Mouse (Mus musculus) neutrophil, adult 5-6 weeks (primary cell): ENCODE data around the gene Olfr1276. TPM values are rescaled to one million over a fixed set of nuclear protein-coding genes. Genes with fewer than 3 reads are reported as not detected.

Source experiments
- ATAC-seq: fragments of 151-379, 151-347 bp; 2 replicates; pipeline ENCODE4 v1.8.0; 2017; ENCODE audit warnings: mild to moderate bottlenecking, moderate TSS enrichment; ENCODE audit not compliant: insufficient number of reproducible peaks, poor library complexity, low FRiP score, severe bottlenecking; ENCODE audit errors: extremely low read depth
- total RNA-seq: library from RNA; stranded (forward); fragments of 200-1000 nt; gene quantifications from 2 replicates; pipeline ENCODE4 v1.2.3, GENCODE M21; 2017

Olfr1276 gene
- not detected in 2 replicates for total RNA-seq

DNA sequence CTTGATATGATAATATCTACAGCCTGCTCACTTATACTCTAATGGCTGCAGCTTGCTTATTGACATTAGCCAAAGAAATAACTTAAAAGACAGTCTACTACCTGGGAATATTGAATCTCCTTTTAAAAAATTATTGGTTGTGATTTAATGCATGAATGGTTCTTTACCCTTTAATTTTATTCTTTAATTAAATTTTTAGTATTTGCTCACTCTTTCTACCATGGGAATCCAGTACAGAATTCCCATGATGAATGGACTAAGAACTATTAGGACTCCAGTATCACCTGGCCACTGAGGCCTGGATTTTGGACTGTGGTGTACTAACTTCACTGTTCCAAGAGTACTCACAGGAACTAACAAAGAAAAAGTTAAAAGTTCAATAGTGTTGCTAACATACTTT is at the start of gene Olfr1276:
TSS of gene Olfr1276 (plus strand) at position 301 of the 400 bp plus-strand sequence.
- no peak for ATAC-seq

DNA sequence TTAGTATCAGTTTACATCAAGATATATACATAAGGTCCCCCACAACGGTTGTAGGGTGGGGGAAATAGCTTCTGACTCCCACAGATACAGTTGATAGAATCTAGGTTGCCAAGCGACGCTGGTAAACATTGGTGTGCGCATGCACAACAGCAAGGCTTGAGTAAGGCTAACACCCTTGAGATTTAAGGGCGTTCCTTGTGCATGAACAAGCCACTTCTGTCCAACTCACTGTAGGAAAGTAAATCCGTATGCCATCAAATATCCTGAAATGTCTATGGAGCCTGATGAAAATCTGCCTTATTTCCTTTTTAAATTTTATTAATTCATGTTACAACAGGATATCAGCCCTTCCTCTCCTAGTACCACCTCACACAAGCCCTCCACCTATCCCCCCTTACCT is 24.8 kb upstream of the Olfr1276 start, which contains the start of gene 4930430A15Rik:
TSS of gene 4930430A15Rik (minus strand) at position 101 of the 400 bp plus-strand sequence.
- ATAC-seq: no peak

DNA sequence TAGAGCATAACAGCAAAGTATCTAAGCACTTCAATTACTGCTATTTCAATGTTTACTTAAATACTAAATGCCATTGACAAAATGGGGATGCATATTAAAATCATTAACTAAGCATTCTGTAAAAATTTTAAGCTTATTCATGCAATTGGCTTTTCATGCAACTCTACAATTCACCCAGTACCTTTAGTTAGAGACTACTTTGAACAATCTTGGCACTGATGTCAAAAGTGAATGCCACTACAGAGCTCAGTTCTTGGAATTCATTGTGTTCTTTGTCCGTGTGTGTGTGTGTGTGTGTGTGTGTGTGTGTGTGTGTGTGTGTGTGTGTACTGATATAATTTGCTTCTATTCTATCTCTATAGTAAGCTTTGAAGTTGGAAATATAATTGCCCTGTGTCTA is 19.1 kb upstream of the Olfr1276 start, which contains the start of gene Olfr1275:
TSS of gene Olfr1275 (minus strand) at position 101 of the 400 bp plus-strand sequence.
- no peak for ATAC-seq

DNA sequence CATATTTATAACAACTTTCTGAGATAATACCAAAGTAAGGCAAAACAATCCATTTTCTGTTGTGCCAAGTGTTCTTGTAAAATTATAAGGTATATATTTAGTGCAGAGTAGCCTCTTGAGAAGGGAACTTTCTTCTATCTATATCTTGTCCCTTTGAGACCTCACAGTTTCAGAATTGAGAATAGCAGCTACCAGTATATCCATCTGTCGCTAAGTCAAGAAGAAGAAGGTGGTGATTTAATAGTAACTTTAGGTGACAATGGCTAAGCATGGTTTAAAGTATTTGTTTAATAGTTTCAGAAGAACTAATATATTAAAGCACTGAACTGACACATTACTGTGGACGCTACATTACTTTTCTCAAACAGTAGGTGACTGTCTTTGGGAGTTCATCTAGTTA is 19.7 kb downstream of the Olfr1276 start, which contains the start of gene Olfr1277:
TSS of gene Olfr1277 (minus strand) at position 101 of the 400 bp plus-strand sequence.
- ATAC-seq: no peak

DNA sequence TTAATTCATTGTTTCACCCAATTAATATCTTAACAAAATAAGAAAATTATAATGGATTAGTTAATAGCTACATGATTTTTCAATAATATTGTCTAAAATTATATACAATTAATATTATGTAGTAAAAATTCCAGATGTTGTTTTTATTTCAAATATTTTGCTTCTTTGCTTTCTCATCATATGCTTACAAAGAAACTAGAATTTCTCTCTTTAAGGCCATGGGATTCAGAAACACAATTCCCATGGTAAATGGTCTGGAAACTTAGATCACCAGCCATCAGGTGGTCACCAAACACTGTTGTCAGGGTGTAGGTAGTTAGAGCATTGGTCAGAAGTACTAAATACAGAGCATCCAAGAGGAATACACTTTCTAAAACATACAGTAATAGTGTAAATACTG is 35.5 kb downstream of the Olfr1276 start, which contains the start of gene Olfr1278:
TSS of gene Olfr1278 (plus strand) at position 301 of the 400 bp plus-strand sequence.
- ATAC-seq: no peak

DNA sequence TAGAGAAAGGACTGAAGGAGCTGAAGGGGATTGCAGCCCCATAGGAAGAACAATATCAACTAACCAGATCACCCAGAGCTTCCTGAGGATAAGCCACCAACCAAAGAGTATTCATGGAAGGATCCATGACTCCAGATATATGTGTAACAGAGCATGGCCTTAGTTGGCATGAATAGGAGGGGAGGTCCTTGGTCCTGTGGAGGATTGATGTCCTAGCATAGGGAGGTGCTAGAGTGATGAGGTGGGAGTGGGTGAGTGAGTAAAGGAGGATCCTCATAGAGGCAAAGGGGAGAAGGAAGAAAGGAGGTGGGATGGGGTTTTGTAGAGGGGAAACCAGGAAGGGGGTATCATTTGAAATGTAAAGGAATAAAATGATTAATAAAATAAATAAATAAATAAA is 44.2 kb downstream of the Olfr1276 start:
- ATAC-seq: no peak

DNA sequence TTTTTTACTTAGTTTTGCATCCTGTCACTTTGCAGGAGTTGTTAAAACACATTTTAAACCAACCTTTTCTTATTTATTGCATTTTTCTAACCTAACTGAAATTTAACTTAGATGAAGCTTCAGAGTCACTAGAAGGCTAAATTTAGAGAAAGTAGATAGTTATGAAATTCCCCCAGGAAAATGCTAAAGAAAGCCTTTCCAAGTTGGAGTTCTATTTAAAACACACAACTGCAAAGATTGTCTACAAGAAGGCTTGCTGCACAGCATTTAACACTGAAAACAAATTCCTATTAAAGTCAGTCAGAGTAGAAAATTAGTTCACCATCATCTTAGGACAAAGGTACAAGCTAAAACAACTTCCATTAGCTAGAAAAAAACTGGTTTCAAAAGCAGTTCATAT is 46.1 kb downstream of the Olfr1276 start, which contains the start of gene Olfr1279:
TSS of gene Olfr1279 (plus strand) at position 262 of the 400 bp plus-strand sequence.
- no peak for ATAC-seq

Other genes with a start within 250 kb of the Olfr1276 start
- not detected in 2 replicates for gene Gm13941, start 148.5 kb upstream of the Olfr1276 start, total RNA-seq
- not detected in 2 replicates for gene Gm15130, start 101.6 kb upstream of the Olfr1276 start, total RNA-seq
- not detected in 2 replicates for gene 4930430A15Rik, start 24.9 kb upstream of the Olfr1276 start, total RNA-seq
- not detected in 2 replicates for gene Olfr1275, start 19.2 kb upstream of the Olfr1276 start, total RNA-seq
- gene Olfr1277, start 19.6 kb downstream of the Olfr1276 start, total RNA-seq: 0.12 TPM in 1 of 2 replicates, not detected in the other
- 0.58 TPM in 1 of 2 replicates, not detected in the other for gene Olfr1278, start 35.6 kb downstream of the Olfr1276 start, total RNA-seq
- gene Olfr1279, start 46.1 kb downstream of the Olfr1276 start, total RNA-seq: not detected in 2 replicates
- gene Olfr1280, start 59.5 kb downstream of the Olfr1276 start, total RNA-seq: 0.12 TPM in 1 of 2 replicates, not detected in the other
- not detected in 2 replicates for gene Olfr1281, start 72.0 kb downstream of the Olfr1276 start, total RNA-seq
- gene Olfr1282, start 81.6 kb downstream of the Olfr1276 start, total RNA-seq: not detected in 2 replicates
- gene Olfr1283, start 112.3 kb downstream of the Olfr1276 start, total RNA-seq: not detected in 2 replicates
- not detected in 2 replicates for gene Olfr1284, start 121.0 kb downstream of the Olfr1276 start, total RNA-seq
- gene Olfr1286, start 168.6 kb downstream of the Olfr1276 start, total RNA-seq: not detected in 2 replicates
- not detected in 2 replicates for gene Olfr1287, start 194.6 kb downstream of the Olfr1276 start, total RNA-seq
- not detected in 2 replicates for gene Olfr1288, start 219.6 kb downstream of the Olfr1276 start, total RNA-seq
- gene Olfr1289, start 226.3 kb downstream of the Olfr1276 start, total RNA-seq: not detected in 2 replicates
- gene Olfr1290, start 239.3 kb downstream of the Olfr1276 start, total RNA-seq: not detected in 2 replicates
- gene Olfr1291-ps1, start 242.7 kb downstream of the Olfr1276 start, total RNA-seq: not detected in 2 replicates